Mouse (Mus musculus) liver, adult 2 months (tissue): ENCODE measurements around the gene Pde8a.

Experiments
- CTCF ChIP-seq: fragments of 200-500 bp; IDR thresholded peaks from 2 replicates; pipeline ENCODE4 v1.5.1; 2011; ENCODE audit warnings: low read depth, low read length, control low read depth
- POLR2A ChIP-seq: fragments of 200-500 bp; IDR thresholded peaks from 2 replicates; pipeline ENCODE4 v1.6.1; 2011; ENCODE audit warnings: low read length, control low read depth; ENCODE audit not compliant: insufficient read depth; ENCODE audit errors: extremely low read depth

DNA sequence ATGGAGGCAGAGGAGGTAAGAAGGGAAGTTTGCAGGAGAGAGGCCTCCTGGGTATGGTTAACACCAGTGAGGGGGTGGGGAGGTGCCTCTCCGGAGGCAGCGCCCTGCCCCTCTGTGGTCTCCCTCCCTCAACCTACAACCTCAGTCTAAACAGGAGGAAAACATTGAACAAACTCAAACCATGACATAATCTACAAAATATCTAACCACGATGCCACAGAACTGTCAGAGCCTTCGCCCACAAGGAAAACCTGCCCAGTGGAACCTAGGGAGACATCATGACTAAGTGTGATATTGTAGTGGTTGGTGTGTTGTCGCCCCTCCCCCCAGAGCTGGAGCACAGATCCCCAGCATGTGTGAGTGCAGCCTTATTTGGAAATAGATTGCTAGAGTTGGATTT is 33.9 kb upstream of the Pde8a start:
- TF ChIP-seq POLR2A = no peak
- no peak for TF ChIP-seq CTCF
